Mouse (Mus musculus): ENCODE measurements at regions not wholly inside any gene's neighbourhood (a gene's known extent, or its start where the extent isn't known, plus 50 kb on each side); places are given as distances from the start of the nearest gene placed in this dataset.

DNA sequence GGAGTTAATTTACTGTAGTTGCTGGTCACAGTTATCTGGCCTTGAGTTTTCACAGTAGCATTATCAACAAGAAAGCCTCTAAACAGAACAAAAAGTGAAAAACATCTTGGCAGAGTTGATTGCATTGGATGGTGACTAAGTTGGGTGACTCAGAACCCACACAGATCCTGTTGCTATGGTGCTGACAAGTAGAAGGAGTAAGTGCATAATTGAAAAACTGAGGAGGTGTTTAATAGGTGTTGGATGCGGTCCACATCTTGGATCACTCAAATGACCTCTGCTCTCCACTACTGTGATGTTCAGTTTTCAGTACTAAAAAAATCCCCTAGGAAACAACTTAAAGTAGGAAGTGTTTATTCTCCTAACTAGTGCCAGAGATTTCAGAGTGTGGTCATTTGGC, 280.3 kb downstream of the Slc16a7 start:
- ATAC-seq (ENCODE audit: insufficient number of reproducible peaks, insufficient read depth, low FRiP score, low read depth), result no peak
- 75% methylated on average over 1 of the region's 1 CpGs for WGBS
- Histone ChIP-seq H3K4me1 (ENCODE audit: control insufficient read depth in 2 of 2, insufficient read depth in 2 of 2, low read length in 2 of 2) (no peaks in the 10 kb centered on the region), H3K4me3 (ENCODE audit: control insufficient read depth in 1 of 2, insufficient read depth in 1 of 2, low read depth in 1 of 2, low read length in 2 of 2) (no peak overlapping the region), H3K36me3 (ENCODE audit: control insufficient read depth, insufficient read depth, low read length) (no peaks in the 10 kb centered on the region), H3K27ac (replicated peaks in 1 of 2; ENCODE audit: control insufficient read depth in 1 of 2, insufficient read depth in 1 of 2, low read depth in 2 of 2, low read length in 2 of 2) (no peak overlapping the region), H3K9ac (ENCODE audit: low read length) (no peak overlapping the region), H3K27me3 (ENCODE audit: control insufficient read depth, insufficient read depth, low read length) (no peaks in the 10 kb centered on the region), H3K4me2 (ENCODE audit: low read length) (no peak overlapping the region), H3K9me3 (ENCODE audit: control insufficient read depth, low read length) (0 out of 2 replicates have a peak, but pooled peaks cover 3% of the 10 kb centered on the region)

DNA sequence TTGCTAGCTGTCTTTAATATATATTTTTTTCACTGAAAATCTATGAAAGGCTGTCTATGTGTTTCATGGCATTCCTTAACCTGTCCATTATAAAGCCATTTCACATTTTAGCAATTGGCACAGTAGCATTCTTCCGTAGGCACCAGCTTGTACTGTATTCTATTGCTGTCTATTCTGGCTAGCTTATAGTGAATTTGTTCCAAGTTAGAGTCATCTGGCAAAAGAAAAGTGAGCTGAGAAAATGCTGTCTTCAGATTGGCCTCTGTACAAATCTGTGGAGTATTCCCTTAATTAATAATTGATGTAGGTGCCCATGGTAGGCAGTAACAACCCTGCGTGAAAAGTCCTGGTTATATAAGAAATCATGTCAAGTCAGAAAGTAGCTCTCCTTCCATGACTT, 304.3 kb downstream of the Slc16a7 start:
- H3K27ac ChIP-seq (replicated peaks in 1 of 2; ENCODE audit: control insufficient read depth in 1 of 2, insufficient read depth in 1 of 2, low read depth in 2 of 2, low read length in 2 of 2), result no peak overlapping the region
- H3K4me2 ChIP-seq (ENCODE audit: low read length), result no peak overlapping the region
- no peak overlapping the region for H3K9ac ChIP-seq (ENCODE audit: low read length)
- WGBS, result 83% methylated on average over 2 of the region's 2 CpGs
- H3K9me3 ChIP-seq (ENCODE audit: control insufficient read depth, low read length), result no peaks in the 10 kb centered on the region
- no peaks in the 10 kb centered on the region for H3K36me3 ChIP-seq (ENCODE audit: control insufficient read depth, insufficient read depth, low read length)
- H3K27me3 ChIP-seq (ENCODE audit: control insufficient read depth, insufficient read depth, low read length), result no peaks in the 10 kb centered on the region
- ATAC-seq (ENCODE audit: insufficient number of reproducible peaks, insufficient read depth, low FRiP score, low read depth), result no peak
- no peaks in the 10 kb centered on the region for H3K4me1 ChIP-seq (ENCODE audit: control insufficient read depth in 2 of 2, insufficient read depth in 2 of 2, low read length in 2 of 2)
- H3K4me3 ChIP-seq (ENCODE audit: control insufficient read depth in 1 of 2, insufficient read depth in 1 of 2, low read depth in 1 of 2, low read length in 2 of 2), result no peak overlapping the region

- no peak overlapping the region for H3K4me2 ChIP-seq (ENCODE audit: low read length)
- no peaks in the 10 kb centered on the region for H3K27me3 ChIP-seq (ENCODE audit: control insufficient read depth, insufficient read depth, low read length)
- H3K9me3 ChIP-seq (ENCODE audit: control insufficient read depth, low read length), result no peaks in the 10 kb centered on the region
- no peaks in the 10 kb centered on the region for H3K4me1 ChIP-seq (ENCODE audit: control insufficient read depth in 2 of 2, insufficient read depth in 2 of 2, low read length in 2 of 2)
- no peak overlapping the region for H3K27ac ChIP-seq (replicated peaks in 1 of 2; ENCODE audit: control insufficient read depth in 1 of 2, insufficient read depth in 1 of 2, low read depth in 2 of 2, low read length in 2 of 2)
- ATAC-seq (ENCODE audit: insufficient number of reproducible peaks, insufficient read depth, low FRiP score, low read depth), result no peak
- no peak overlapping the region for H3K9ac ChIP-seq (ENCODE audit: low read length)
- no peaks in the 10 kb centered on the region for H3K36me3 ChIP-seq (ENCODE audit: control insufficient read depth, insufficient read depth, low read length)
- WGBS, result 84% methylated on average over 5 of the region's 5 CpGs
- H3K4me3 ChIP-seq (ENCODE audit: control insufficient read depth in 1 of 2, insufficient read depth in 1 of 2, low read depth in 1 of 2, low read length in 2 of 2), result no peak overlapping the region
Measured at GRCm38 (mm10) chr10:125072401-125072800, 316.9 kb downstream of the Slc16a7 start.

DNA sequence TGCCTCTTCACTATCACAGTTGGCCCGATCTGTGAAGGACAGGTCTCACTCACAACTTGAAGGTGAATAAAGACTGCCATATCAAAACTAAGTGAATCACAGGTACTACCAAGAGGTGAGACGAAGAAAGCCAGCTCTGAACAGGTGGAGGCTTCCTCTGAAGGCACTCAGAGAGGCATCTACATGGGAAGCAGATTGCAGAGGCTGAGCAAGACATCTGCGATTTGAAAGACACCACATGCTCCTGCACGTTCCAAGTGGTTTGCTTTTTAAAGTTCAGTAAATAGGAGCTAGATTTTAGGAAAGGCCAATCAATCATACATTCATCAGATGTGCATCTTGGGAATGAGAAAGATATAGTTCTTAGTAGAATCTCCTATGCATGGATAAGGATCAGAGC, 319.0 kb downstream of the Slc16a7 start:
- H3K9me3 ChIP-seq (ENCODE audit: control insufficient read depth, low read length), result no peaks in the 10 kb centered on the region
- no peak overlapping the region for H3K4me3 ChIP-seq (ENCODE audit: control insufficient read depth in 1 of 2, insufficient read depth in 1 of 2, low read depth in 1 of 2, low read length in 2 of 2)
- H3K9ac ChIP-seq (ENCODE audit: low read length), result no peak overlapping the region
- no peaks in the 10 kb centered on the region for H3K27me3 ChIP-seq (ENCODE audit: control insufficient read depth, insufficient read depth, low read length)
- no peak overlapping the region for H3K27ac ChIP-seq (replicated peaks in 1 of 2; ENCODE audit: control insufficient read depth in 1 of 2, insufficient read depth in 1 of 2, low read depth in 2 of 2, low read length in 2 of 2)
- no peak for ATAC-seq (ENCODE audit: insufficient number of reproducible peaks, insufficient read depth, low FRiP score, low read depth)
- H3K36me3 ChIP-seq (ENCODE audit: control insufficient read depth, insufficient read depth, low read length), result no peaks in the 10 kb centered on the region
- no peak overlapping the region for H3K4me2 ChIP-seq (ENCODE audit: low read length)
- WGBS, result 79% methylated on average over 4 of the region's 4 CpGs
- no peaks in the 10 kb centered on the region for H3K4me1 ChIP-seq (ENCODE audit: control insufficient read depth in 2 of 2, insufficient read depth in 2 of 2, low read length in 2 of 2)

DNA sequence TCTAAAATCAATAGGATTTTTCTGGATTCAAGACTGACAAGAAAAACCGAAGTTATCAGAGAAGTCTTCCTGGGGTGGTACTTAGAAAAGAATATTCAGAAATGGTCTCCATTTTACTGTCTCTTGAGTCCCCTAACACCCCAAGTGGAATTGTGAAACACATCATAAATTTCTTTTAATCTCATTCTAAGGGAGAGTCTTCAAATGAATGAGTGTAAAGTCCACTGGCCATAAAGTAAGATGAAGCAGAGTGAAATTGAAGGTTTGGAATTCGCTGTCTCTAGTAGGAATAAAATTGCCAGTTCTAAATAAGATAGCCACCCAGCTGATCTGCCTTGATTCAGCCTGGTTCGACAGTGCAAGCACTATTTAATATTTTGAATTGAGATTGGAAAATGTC, 350.0 kb downstream of the Slc16a7 start:
- no peaks in the 10 kb centered on the region for H3K27me3 ChIP-seq (ENCODE audit: control insufficient read depth, insufficient read depth, low read length)
- no peak overlapping the region for H3K4me3 ChIP-seq (ENCODE audit: control insufficient read depth in 1 of 2, insufficient read depth in 1 of 2, low read depth in 1 of 2, low read length in 2 of 2)
- no peak overlapping the region for H3K27ac ChIP-seq (replicated peaks in 1 of 2; ENCODE audit: control insufficient read depth in 1 of 2, insufficient read depth in 1 of 2, low read depth in 2 of 2, low read length in 2 of 2)
- H3K9me3 ChIP-seq (ENCODE audit: control insufficient read depth, low read length), result no peaks in the 10 kb centered on the region
- no peak overlapping the region for H3K4me2 ChIP-seq (ENCODE audit: low read length)
- 75% methylated on average over 3 of the region's 3 CpGs for WGBS
- H3K9ac ChIP-seq (ENCODE audit: low read length), result no peak overlapping the region
- H3K4me1 ChIP-seq (ENCODE audit: control insufficient read depth in 2 of 2, insufficient read depth in 2 of 2, low read length in 2 of 2), result no peaks in the 10 kb centered on the region
- ATAC-seq (ENCODE audit: insufficient number of reproducible peaks, insufficient read depth, low FRiP score, low read depth), result no peak
- H3K36me3 ChIP-seq (ENCODE audit: control insufficient read depth, insufficient read depth, low read length), result no peaks in the 10 kb centered on the region

GRCm38 (mm10) chr10:125035631-125036030, 353.6 kb downstream of the Slc16a7 start:
- ATAC-seq (ENCODE audit: insufficient number of reproducible peaks, insufficient read depth, low FRiP score, low read depth), result no peak
- H3K4me2 ChIP-seq (ENCODE audit: low read length), result no peak overlapping the region
- H3K9ac ChIP-seq (ENCODE audit: low read length), result no peak overlapping the region
- 82% methylated on average over 7 of the region's 7 CpGs for WGBS
- H3K4me3 ChIP-seq (ENCODE audit: control insufficient read depth in 1 of 2, insufficient read depth in 1 of 2, low read depth in 1 of 2, low read length in 2 of 2), result no peak overlapping the region
- no peak overlapping the region for H3K27ac ChIP-seq (replicated peaks in 1 of 2; ENCODE audit: control insufficient read depth in 1 of 2, insufficient read depth in 1 of 2, low read depth in 2 of 2, low read length in 2 of 2)
- no peaks in the 10 kb centered on the region for H3K4me1 ChIP-seq (ENCODE audit: control insufficient read depth in 2 of 2, insufficient read depth in 2 of 2, low read length in 2 of 2)
- H3K27me3 ChIP-seq (ENCODE audit: control insufficient read depth, insufficient read depth, low read length), result no peaks in the 10 kb centered on the region
- no peaks in the 10 kb centered on the region for H3K9me3 ChIP-seq (ENCODE audit: control insufficient read depth, low read length)
- H3K36me3 ChIP-seq (ENCODE audit: control insufficient read depth, insufficient read depth, low read length), result no peaks in the 10 kb centered on the region

DNA sequence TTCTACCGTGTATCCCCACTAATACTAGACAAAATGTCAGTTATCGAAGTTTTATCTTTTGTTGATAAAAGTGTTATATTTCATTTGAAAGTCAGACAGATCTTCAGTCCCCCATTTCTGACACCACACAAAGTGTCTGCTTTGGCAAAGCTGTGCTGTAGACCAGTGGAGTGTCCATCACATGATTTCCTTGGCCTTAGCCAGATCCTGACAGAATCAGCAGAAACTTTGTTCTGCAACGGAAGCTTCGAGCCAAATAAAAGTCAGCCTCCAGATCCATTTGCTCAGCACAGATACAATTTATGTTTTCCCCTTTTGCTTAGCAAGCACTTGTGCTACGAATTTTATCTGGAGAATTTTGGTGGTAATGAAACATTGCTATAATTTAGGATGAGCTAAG, 360.9 kb downstream of the Slc16a7 start:
- Histone ChIP-seq H3K27me3 (ENCODE audit: control insufficient read depth, insufficient read depth, low read length) (no peaks in the 10 kb centered on the region), H3K4me1 (ENCODE audit: control insufficient read depth in 2 of 2, insufficient read depth in 2 of 2, low read length in 2 of 2) (no peaks in the 10 kb centered on the region), H3K4me2 (ENCODE audit: low read length) (no peak overlapping the region), H3K9ac (ENCODE audit: low read length) (no peak overlapping the region), H3K36me3 (ENCODE audit: control insufficient read depth, insufficient read depth, low read length) (no peaks in the 10 kb centered on the region), H3K9me3 (ENCODE audit: control insufficient read depth, low read length) (no peaks in the 10 kb centered on the region), H3K4me3 (ENCODE audit: control insufficient read depth in 1 of 2, insufficient read depth in 1 of 2, low read depth in 1 of 2, low read length in 2 of 2) (no peak overlapping the region), H3K27ac (replicated peaks in 1 of 2; ENCODE audit: control insufficient read depth in 1 of 2, insufficient read depth in 1 of 2, low read depth in 2 of 2, low read length in 2 of 2) (no peak overlapping the region)
- WGBS, result 72% methylated on average over 5 of the region's 5 CpGs
- ATAC-seq (ENCODE audit: insufficient number of reproducible peaks, insufficient read depth, low FRiP score, low read depth), result no peak

GRCm38 (mm10) chr10:125026851-125027250, 362.4 kb downstream of the Slc16a7 start:
- H3K4me2 ChIP-seq (ENCODE audit: low read length), result no peak overlapping the region
- ATAC-seq (ENCODE audit: insufficient number of reproducible peaks, insufficient read depth, low FRiP score, low read depth), result no peak

More at GRCm38 (mm10) chr10:125026851-125027250, 362.4 kb downstream of the Slc16a7 start:
- H3K4me1 ChIP-seq (ENCODE audit: control insufficient read depth in 2 of 2, insufficient read depth in 2 of 2, low read length in 2 of 2), result no peaks in the 10 kb centered on the region
- H3K36me3 ChIP-seq (ENCODE audit: control insufficient read depth, insufficient read depth, low read length), result no peaks in the 10 kb centered on the region
- no peaks in the 10 kb centered on the region for H3K9me3 ChIP-seq (ENCODE audit: control insufficient read depth, low read length)
- 53% methylated on average over 2 of the region's 2 CpGs for WGBS
- H3K27me3 ChIP-seq (ENCODE audit: control insufficient read depth, insufficient read depth, low read length), result no peaks in the 10 kb centered on the region
- no peak overlapping the region for H3K9ac ChIP-seq (ENCODE audit: low read length)
- H3K4me3 ChIP-seq (ENCODE audit: control insufficient read depth in 1 of 2, insufficient read depth in 1 of 2, low read depth in 1 of 2, low read length in 2 of 2), result no peak overlapping the region
- no peak overlapping the region for H3K27ac ChIP-seq (replicated peaks in 1 of 2; ENCODE audit: control insufficient read depth in 1 of 2, insufficient read depth in 1 of 2, low read depth in 2 of 2, low read length in 2 of 2)

Measured in heart, embryonic 14.5 days (tissue).